Mouse (Mus musculus) adrenal gland, postnatal 25 days (tissue): Measurements from ENCODE around the gene Gm4498. TPM values are rescaled to one million over a fixed set of nuclear protein-coding genes. Genes with fewer than 3 reads are reported as not detected.
"Not testable (repeated sequence)": the region's sequence is repeated elsewhere in the genome, so short reads cannot be mapped to it uniquely, and the experiment has no call there.

Experiments
- DNase-seq: peaks from one replicate; pipeline ENCODE4 v3.0.0; 2021; ENCODE audit warnings: mixed read lengths
- long read RNA-seq: library from polyadenylated mRNA; stranded (forward); transcript quantifications from one replicate; pipeline ENCODE4 v2.0.0, GENCODE M21; 2021
- total RNA-seq: library from RNA; stranded (reverse); gene quantifications from 2 replicates; pipeline ENCODE4 v1.2.3, GENCODE M21; 2021

Gene Gm4498
- total RNA-seq, result not detected in 2 replicates
- long read RNA-seq, result 0 reads

- not testable (repeated sequence) for DNase-seq
These were observed at the start of gene Gm4498 for GRCm38 (mm10) chr7:20233728-20234127. TSS of gene Gm4498 (minus strand) at chr7:20233828.

- DNase-seq, result not testable (repeated sequence)
These were observed 29.1 kb upstream of the Gm4498 start, which contains the start of gene Gm5890 for GRCm38 (mm10) chr7:20262734-20263133. TSS of gene Gm5890 (minus strand) at chr7:20262834.

- not testable (repeated sequence) for DNase-seq
These were observed 28.1 kb downstream of the Gm4498 start, which contains the start of gene Gm6164 for GRCm38 (mm10) chr7:20205507-20205906. TSS of gene Gm6164 (minus strand) at chr7:20205607.

- not testable (repeated sequence) for DNase-seq
These were observed 40.2 kb downstream of the Gm4498 start, which contains the start of gene Vmn1r95 for GRCm38 (mm10) chr7:20193410-20193809. TSS of gene Vmn1r95 (plus strand) at chr7:20193710.

Other genes with a start within 250 kb of the Gm4498 start
- gene Nlrp9b, start 242.4 kb downstream of the Gm4498 start, total RNA-seq, result not detected in 2 replicates
- gene Vmn1r91, start 134.1 kb downstream of the Gm4498 start, total RNA-seq, result not detected in 2 replicates
- gene Gm16442, start 111.2 kb downstream of the Gm4498 start, total RNA-seq, result not detected in 2 replicates
- gene Vmn1r93, start 94.7 kb downstream of the Gm4498 start, total RNA-seq, result not detected in 2 replicates
- not detected in 2 replicates for gene Vmn1r94, start 65.5 kb downstream of the Gm4498 start, total RNA-seq
- gene Vmn1r95, start 40.1 kb downstream of the Gm4498 start, total RNA-seq, result not detected in 2 replicates
- gene Gm6164, start 28.2 kb downstream of the Gm4498 start, total RNA-seq, result not detected in 2 replicates
- not detected in 2 replicates for gene Gm5890, start 29.0 kb upstream of the Gm4498 start, total RNA-seq
- not detected in 2 replicates for gene Gm4133, start 100.2 kb upstream of the Gm4498 start, total RNA-seq
- not detected in 2 replicates for gene Gm5728, start 141.6 kb upstream of the Gm4498 start, total RNA-seq
- gene Vmn1r100, start 184.1 kb upstream of the Gm4498 start, total RNA-seq, result not detected in 2 replicates
- gene Vmn1r101, start 208.8 kb upstream of the Gm4498 start, total RNA-seq, result not detected in 2 replicates
- gene Gm10670, start 241.1 kb upstream of the Gm4498 start, total RNA-seq, result not detected in 2 replicates